Mouse (Mus musculus) midbrain, embryonic 14.5 days (tissue): Measurements from ENCODE around the gene Tmem138. TPM values are rescaled to one million over a fixed set of nuclear protein-coding genes. Genes with fewer than 3 reads are reported as not detected.

Experiments
- ATAC-seq: fragments of 200-750 bp; cut with Nextera tagmentation; 2 replicates; pipeline ENCODE4 v1.8.0; 2017; ENCODE audit warnings: moderate number of reproducible peaks, moderate library complexity; ENCODE audit not compliant: low FRiP score, low TSS enrichment
- DNase-seq: peaks from one replicate; pipeline ENCODE4 v3.0.0-alpha.2; 2015
- H3K27ac ChIP-seq: fragments of 300-500 bp; sonication (generic); replicated peaks from 2 replicates; pipeline ENCODE4 v1.5.1; 2014; ENCODE audit warnings: mild to moderate bottlenecking, low read depth, low read length, moderate library complexity
- H3K27me3 ChIP-seq: fragments of 300-500 bp; sonication (generic); 2 replicates; pipeline ENCODE4 v1.6.1; 2014; ENCODE audit warnings: low read length, control low read depth, mixed read lengths; ENCODE audit not compliant: control insufficient read depth, insufficient read depth
- H3K36me3 ChIP-seq: fragments of 300-500 bp; sonication (generic); 2 replicates; pipeline ENCODE4 v1.6.1; 2014; ENCODE audit warnings: low read length, control low read depth; ENCODE audit not compliant: control insufficient read depth, insufficient read depth
- H3K4me1 ChIP-seq: fragments of 300-500 bp; sonication (generic); 2 replicates; pipeline ENCODE4 v1.6.1; 2014; ENCODE audit warnings: mild to moderate bottlenecking, antibody characterized with exemption, low read length, control low read depth; ENCODE audit not compliant: control insufficient read depth, insufficient read depth
- H3K4me2 ChIP-seq: fragments of 300-500 bp; sonication (generic); 2 replicates; pipeline ENCODE4 v1.6.1; 2014; ENCODE audit warnings: mild to moderate bottlenecking, low read length, moderate library complexity
- H3K4me3 ChIP-seq: fragments of 300-500 bp; sonication (generic); replicated peaks from 2 replicates; pipeline ENCODE4 v1.5.1; 2014; ENCODE audit warnings: low read depth, low read length
- H3K9ac ChIP-seq: fragments of 300-500 bp; sonication (generic); replicated peaks from 2 replicates; pipeline ENCODE4 v1.6.1; 2014; ENCODE audit warnings: mild to moderate bottlenecking, low read length, moderate library complexity
- H3K9me3 ChIP-seq: fragments of 300-500 bp; sonication (generic); 2 replicates; pipeline ENCODE4 v1.6.1; 2016; ENCODE audit warnings: low read length, control low read depth, mixed read lengths; ENCODE audit not compliant: control insufficient read depth
- WGBS: fragments of 180-500 bp; shearing (Covaris S2); extraction: QIAGEN DNeasy Blood & Tissue Kit; methylation state at CpG from one replicate; pipeline ENCODE4 v1.1.7; 2014; 5-methylcytosine and 5-hydroxymethylcytosine counted together
- polyA plus RNA-seq: library from polyadenylated mRNA; unstranded; fragments of >200 nt; fragmentation: Nextera tagmentation; extraction: Ambion mirVana; gene quantifications from 2 replicates; pipeline ENCODE4 v1.2.1, GENCODE M21; 2014

Tmem138 gene
- polyA plus RNA-seq, 1 experiment from 2014 or later, result 42.1 TPM

GRCm38 (mm10) chr19:10583550-10584146, 6.5 kb upstream of the Tmem138 start:
- Histone ChIP-seq H3K4me2 (no peak overlapping the region), H3K9me3 (no peaks in the 10 kb centered on the region), H3K27me3 (no peaks in the 10 kb centered on the region), H3K36me3 (peaks cover 6% of the 10 kb centered on the region), H3K4me3 (no peak overlapping the region), H3K4me1 (no peaks in the 10 kb centered on the region), H3K27ac (no peak overlapping the region), H3K9ac (no peak overlapping the region)
- 77% methylated on average over 7 of the region's 7 CpGs for whole genome bisulfite sequencing
- ATAC-seq (no peak), DNase-seq (no peak)

GRCm38 (mm10) chr19:10581984-10582383, 4.8 kb upstream of the Tmem138 start:
- Histone ChIP-seq H3K27ac (no peak overlapping the region), H3K27me3 (no peaks in the 10 kb centered on the region), H3K4me1 (peaks cover 5% of the 10 kb centered on the region), H3K4me2 (no peak overlapping the region), H3K9me3 (no peaks in the 10 kb centered on the region), H3K36me3 (peaks cover 4% of the 10 kb centered on the region; the same call in 1 of the 2 replicates), H3K4me3 (no peak overlapping the region), H3K9ac (no peak overlapping the region)
- ATAC-seq (no peak), DNase-seq (no peak)
- 91% methylated on average over 6 of the region's 6 CpGs for WGBS

GRCm38 (mm10) chr19:10580761-10581160, 3.6 kb upstream of the Tmem138 start:
- H3K4me2 ChIP-seq, result no peak overlapping the region
- no peaks in the 10 kb centered on the region for H3K27me3 ChIP-seq
- H3K36me3 ChIP-seq, result peaks cover 4% of the 10 kb centered on the region; the same call in 1 of the 2 replicates
- no peaks in the 10 kb centered on the region for H3K9me3 ChIP-seq
- WGBS, result 89% methylated on average over 3 of the region's 3 CpGs
- ATAC-seq (no peak), DNase-seq (no peak)
- peaks cover 11% of the 10 kb centered on the region for H3K4me1 ChIP-seq
- H3K4me3 ChIP-seq, result no peak overlapping the region
- H3K9ac ChIP-seq, result no peak overlapping the region
- no peak overlapping the region for H3K27ac ChIP-seq

GRCm38 (mm10) chr19:10580102-10580501, 2.9 kb upstream of the Tmem138 start:
- ATAC-seq (no peak), DNase-seq (no peak)
- Histone ChIP-seq H3K4me2 (no peak overlapping the region), H3K9me3 (no peaks in the 10 kb centered on the region), H3K9ac (no peak overlapping the region), H3K27me3 (no peaks in the 10 kb centered on the region), H3K27ac (no peak overlapping the region), H3K4me3 (no peak overlapping the region), H3K36me3 (peaks cover 4% of the 10 kb centered on the region), H3K4me1 (peaks cover 12% of the 10 kb centered on the region)
- 83% methylated on average over 3 of the region's 3 CpGs for WGBS

GRCm38 (mm10) chr19:10569627-10570026, 7.5 kb downstream of the Tmem138 start:
- no peaks in the 10 kb centered on the region for H3K27me3 ChIP-seq
- H3K4me3 ChIP-seq, result no peak overlapping the region
- H3K4me1 ChIP-seq, result no peaks in the 10 kb centered on the region
- 97% methylated on average over 6 of the region's 6 CpGs for WGBS
- DNase-seq (no peak), ATAC-seq (no peak)
- no peak overlapping the region for H3K4me2 ChIP-seq
- no peaks in the 10 kb centered on the region for H3K9me3 ChIP-seq
- H3K36me3 ChIP-seq, result peaks cover 53% of the 10 kb centered on the region
- H3K9ac ChIP-seq, result no peak overlapping the region
- H3K27ac ChIP-seq, result no peak overlapping the region

- H3K9ac ChIP-seq, result no peak overlapping the region
- no peak overlapping the region for H3K27ac ChIP-seq
- H3K27me3 ChIP-seq, result no peaks in the 10 kb centered on the region
- peaks cover 11% of the 10 kb centered on the region for H3K36me3 ChIP-seq
- WGBS, result 86% methylated on average over 4 of the region's 4 CpGs
- H3K4me2 ChIP-seq, result no peak overlapping the region
- H3K9me3 ChIP-seq, result no peaks in the 10 kb centered on the region
- H3K4me3 ChIP-seq, result no peak overlapping the region
- H3K4me1 ChIP-seq, result no peaks in the 10 kb centered on the region
- ATAC-seq, result no peak
- DNase-seq, result no peak
Measured at GRCm38 (mm10) chr19:10565217-10565616, 11.9 kb downstream of the Tmem138 start.

- ATAC-seq, result no peak
- H3K36me3 ChIP-seq, result peaks cover 3% of the 10 kb centered on the region; the same call in 1 of the 2 replicates
- H3K4me3 ChIP-seq, result no peak overlapping the region
- H3K27ac ChIP-seq, result no peak overlapping the region
- no peak for DNase-seq
- H3K4me2 ChIP-seq, result no peak overlapping the region
- no peaks in the 10 kb centered on the region for H3K9me3 ChIP-seq
- no peak overlapping the region for H3K9ac ChIP-seq
- H3K4me1 ChIP-seq, result no peaks in the 10 kb centered on the region
- no peaks in the 10 kb centered on the region for H3K27me3 ChIP-seq
- WGBS, result 87% methylated on average over 6 of the region's 6 CpGs
Measured at GRCm38 (mm10) chr19:10564278-10564677, 12.9 kb downstream of the Tmem138 start.

- no peak for ATAC-seq
- Histone ChIP-seq H3K27ac (no peak overlapping the region), H3K9ac (no peak overlapping the region), H3K4me3 (no peak overlapping the region), H3K4me1 (no peaks in the 10 kb centered on the region), H3K36me3 (no peaks in the 10 kb centered on the region), H3K9me3 (no peaks in the 10 kb centered on the region), H3K27me3 (no peaks in the 10 kb centered on the region), H3K4me2 (no peak overlapping the region)
- 68% methylated on average over 5 of the region's 5 CpGs for WGBS
- no peak for DNase-seq
Measured at GRCm38 (mm10) chr19:10562351-10562750, 14.8 kb downstream of the Tmem138 start.

GRCm38 (mm10) chr19:10561558-10562314, 15.4 kb downstream of the Tmem138 start:
- H3K4me2 ChIP-seq, result no peak overlapping the region
- no peaks in the 10 kb centered on the region for H3K27me3 ChIP-seq
- no peak overlapping the region for H3K27ac ChIP-seq
- H3K4me3 ChIP-seq, result no peak overlapping the region
- DNase-seq (no peak), ATAC-seq (no peak)
- WGBS, result 70% methylated on average over 6 of the region's 6 CpGs
- H3K9me3 ChIP-seq, result no peaks in the 10 kb centered on the region
- H3K36me3 ChIP-seq, result no peaks in the 10 kb centered on the region
- 0 out of 2 replicates have a peak, but pooled peaks cover 3% of the 10 kb centered on the region for H3K4me1 ChIP-seq
- no peak overlapping the region for H3K9ac ChIP-seq
